Mouse (Mus musculus) lung, postnatal 0 days (tissue): ENCODE data around the gene Lrsam1. TPM values are rescaled to one million over a fixed set of nuclear protein-coding genes. Genes with fewer than 3 reads are reported as not detected.

Source experiments
- ATAC-seq: fragments of 200-750 bp; cut with Nextera tagmentation; 2 replicates; pipeline ENCODE4 v1.8.0; 2017; ENCODE audit warnings: moderate library complexity
- DNase-seq: peaks from one replicate; pipeline ENCODE4 v3.0.0-alpha.2; 2016; ENCODE audit warnings: low spot score
- H3K27ac ChIP-seq: fragments of 300-500 bp; sonication (generic); 2 replicates; pipeline ENCODE4 v1.5.1; 2014; ENCODE audit warnings: antibody characterized with exemption, mild to moderate bottlenecking, low read length, mixed read lengths
- H3K27me3 ChIP-seq: fragments of 300-500 bp; sonication (generic); replicated peaks from 2 replicates; pipeline ENCODE4 v1.6.1; 2014; ENCODE audit warnings: low read length, mixed read lengths; ENCODE audit not compliant: insufficient read depth
- H3K36me3 ChIP-seq: fragments of 300-500 bp; sonication (generic); 2 replicates; pipeline ENCODE4 v1.6.1; 2014; ENCODE audit warnings: low read length, mixed read lengths; ENCODE audit not compliant: insufficient read depth
- H3K4me1 ChIP-seq: fragments of 300-500 bp; sonication (generic); 2 replicates; pipeline ENCODE4 v1.6.1; 2014; ENCODE audit warnings: antibody characterized with exemption, low read depth, low read length, mixed read lengths; ENCODE audit not compliant: insufficient read depth
- H3K4me2 ChIP-seq: fragments of 300-500 bp; sonication (generic); replicated peaks from 2 replicates; pipeline ENCODE4 v1.6.1; 2014; ENCODE audit warnings: low read depth, mild to moderate bottlenecking, low read length, moderate library complexity, mixed read lengths
- H3K4me3 ChIP-seq: fragments of 300-500 bp; sonication (generic); 2 replicates; pipeline ENCODE4 v1.5.1; 2014; ENCODE audit warnings: low read depth, low read length
- H3K9ac ChIP-seq: fragments of 300-500 bp; sonication (generic); replicated peaks from 2 replicates; pipeline ENCODE4 v1.6.1; 2014; ENCODE audit warnings: low read depth, mild to moderate bottlenecking
- H3K9me3 ChIP-seq: fragments of 300-500 bp; sonication (generic); 2 replicates; pipeline ENCODE4 v1.6.1; 2016; ENCODE audit warnings: low read length, mixed read lengths
- CTCF ChIP-seq: IDR thresholded peaks from 2 replicates; pipeline ENCODE4 v1.5.1; 2016; ENCODE audit warnings: antibody characterized with exemption, mild to moderate bottlenecking
- EP300 ChIP-seq: IDR thresholded peaks from 2 replicates; pipeline ENCODE4 v1.6.1; 2016; ENCODE audit warnings: antibody characterized with exemption, mild to moderate bottlenecking, control low read depth
- WGBS: fragments of 180-500 bp; shearing (Covaris S2); extraction: QIAGEN DNeasy Blood & Tissue Kit; methylation state at CpG from one replicate; pipeline ENCODE4 v1.1.7; 2014; 5-methylcytosine and 5-hydroxymethylcytosine counted together
- polyA plus RNA-seq: library from polyadenylated mRNA; unstranded; fragments of >200 nt; fragmentation: Nextera tagmentation; extraction: Ambion mirVana; gene quantifications from 2 replicates; pipeline ENCODE4 v1.2.1, GENCODE M21; 2015

The Lrsam1 gene
- polyA plus RNA-seq, 1 experiment from 2014 or later = 5.8 TPM

GRCm38 (mm10) chr2:32982700-32983099 is 21.3 kb upstream of the Lrsam1 start:
- no peak overlapping the region for H3K9ac ChIP-seq

DNA sequence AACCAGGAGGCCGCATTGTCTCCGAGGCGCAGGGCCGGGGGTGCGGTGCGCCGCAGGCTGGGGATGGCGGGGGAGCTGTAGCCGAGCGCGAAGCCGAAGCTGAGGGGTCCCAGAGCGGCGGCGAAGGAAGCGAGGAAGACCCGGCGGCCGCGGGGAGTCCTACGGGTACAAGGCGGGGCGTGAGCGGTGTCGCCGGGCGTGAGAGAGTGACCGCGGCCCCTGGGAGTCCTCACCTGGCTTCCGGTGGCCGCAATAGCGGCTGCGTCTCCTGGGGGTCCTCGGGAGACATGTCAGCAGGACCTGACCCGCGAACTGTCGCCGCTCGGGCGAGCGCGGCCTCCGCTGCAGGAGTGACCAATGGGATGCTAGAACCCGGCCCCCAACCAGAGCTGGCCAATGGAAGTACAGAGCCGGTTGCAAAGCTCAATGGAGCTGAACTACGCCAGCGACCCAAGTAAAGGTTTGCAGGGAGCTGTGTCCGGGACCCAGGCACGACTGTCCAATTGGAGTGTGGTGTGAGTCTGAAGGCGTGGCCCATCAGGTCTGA is 20.4 kb upstream of the Lrsam1 start, which contains the start of gene Slc2a8:
Gene Slc2a8 (minus strand): TSS at position 359 of the 547 bp plus-strand sequence.
- H3K4me2 ChIP-seq = peak within 1 kb of the TSS; percentile 100
- WGBS = under 1% methylated on average over 47 of the region's 50 CpGs
- no peaks in the 10 kb centered on the region for H3K36me3 ChIP-seq
- H3K27ac ChIP-seq = no peak within 1 kb of the TSS
- peak; percentile 97 for DNase-seq
- H3K9me3 ChIP-seq = no peaks in the 10 kb centered on the region
- peak within 1 kb of the TSS; percentile 58 for H3K9ac ChIP-seq
- H3K4me3 ChIP-seq = peak within 1 kb of the TSS; percentile 71
- no peaks in the 10 kb centered on the region for H3K27me3 ChIP-seq
- peaks cover 8% of the 10 kb centered on the region; the same call in 1 of the 2 replicates for H3K4me1 ChIP-seq
- TF ChIP-seq EP300 (no peak), CTCF (no peak)
- ATAC-seq = peak; percentile 100

More at GRCm38 (mm10) chr2:32982700-32983099, 21.3 kb upstream of the Lrsam1 start:
- Histone ChIP-seq H3K4me3 (peak overlapping the region; percentile 71; the same call in 1 of the 2 replicates), H3K36me3 (no peaks in the 10 kb centered on the region), H3K27ac (no peak overlapping the region), H3K9me3 (no peaks in the 10 kb centered on the region), H3K4me2 (peak overlapping the region; percentile 100), H3K27me3 (no peaks in the 10 kb centered on the region), H3K4me1 (peaks cover 8% of the 10 kb centered on the region; the same call in 1 of the 2 replicates)
- WGBS = 2% methylated on average over 4 of the region's 4 CpGs
- no peak for ATAC-seq
- TF ChIP-seq CTCF (peak; percentile 23), EP300 (no peak)
- DNase-seq = peak; percentile 38

DNA sequence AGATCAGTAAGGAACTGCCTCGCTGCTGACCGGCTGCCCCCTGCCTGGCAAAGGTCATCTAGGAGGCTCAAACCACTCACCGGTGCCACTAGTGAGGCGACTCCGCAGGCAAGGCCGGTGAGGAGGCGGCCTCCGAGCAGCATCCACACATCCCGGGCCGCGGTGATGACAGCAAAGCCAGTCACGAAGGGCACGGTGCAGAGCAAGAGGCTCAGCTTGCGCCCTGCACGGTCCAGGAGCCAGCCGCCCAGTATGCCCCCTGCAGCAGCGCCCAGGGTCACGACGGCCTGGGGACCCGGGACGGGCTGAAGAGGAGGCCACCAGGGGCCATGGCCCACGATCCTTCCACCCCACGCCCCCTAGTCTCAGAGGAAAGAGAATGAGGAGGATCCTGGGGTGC is 19.9 kb upstream of the Lrsam1 start:
- no peak for DNase-seq
- no peaks in the 10 kb centered on the region for H3K27me3 ChIP-seq
- WGBS = under 1% methylated on average over 20 of the region's 23 CpGs

DNA sequence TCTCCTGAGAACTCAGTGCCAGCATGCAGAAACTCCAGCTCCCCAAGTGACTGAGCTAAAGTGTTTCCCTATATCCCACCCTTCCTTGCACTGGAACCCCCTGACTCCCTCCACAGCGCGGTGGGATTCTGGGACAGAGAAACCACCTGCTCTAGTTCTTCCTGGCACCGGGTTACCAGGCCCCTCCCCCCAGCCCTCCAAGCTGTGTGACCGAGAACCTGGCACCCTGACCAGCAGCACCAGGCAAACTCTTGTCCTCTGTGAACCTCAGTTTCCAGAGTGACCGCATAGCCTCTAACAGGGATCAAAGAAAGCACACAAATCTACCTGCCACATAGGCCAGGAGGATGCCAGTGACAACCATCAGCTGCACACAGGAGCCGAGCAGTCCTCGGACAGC is 18.3 kb upstream of the Lrsam1 start:
- no peak for DNase-seq
- Histone ChIP-seq H3K4me1 (peaks cover 8% of the 10 kb centered on the region; the same call in 1 of the 2 replicates), H3K9ac (no peak overlapping the region), H3K27ac (no peak overlapping the region), H3K36me3 (no peaks in the 10 kb centered on the region), H3K9me3 (no peaks in the 10 kb centered on the region), H3K4me3 (no peak overlapping the region), H3K27me3 (no peaks in the 10 kb centered on the region), H3K4me2 (no peak overlapping the region)
- WGBS = 85% methylated on average over 7 of the region's 7 CpGs
- no peak for ATAC-seq
- TF ChIP-seq CTCF = no peak
- no peak for TF ChIP-seq EP300

More for the DNA sequence above, 19.9 kb upstream of the Lrsam1 start:
- H3K4me1 ChIP-seq = peaks cover 8% of the 10 kb centered on the region; the same call in 1 of the 2 replicates
- H3K27ac ChIP-seq = no peak overlapping the region
- H3K4me3 ChIP-seq = peak overlapping the region; percentile 71
- peak overlapping the region; percentile 100 for H3K4me2 ChIP-seq
- H3K9ac ChIP-seq = peak overlapping the region; percentile 58
- H3K36me3 ChIP-seq = no peaks in the 10 kb centered on the region
- no peaks in the 10 kb centered on the region for H3K9me3 ChIP-seq
- ATAC-seq = peak; percentile 23
- TF ChIP-seq CTCF (no peak), EP300 (no peak)

GRCm38 (mm10) chr2:32978675-32979074 is 17.3 kb upstream of the Lrsam1 start:
- no peak overlapping the region for H3K4me3 ChIP-seq
- no peak for ATAC-seq
- no peak overlapping the region for H3K27ac ChIP-seq
- TF ChIP-seq EP300 (no peak), CTCF (no peak)
- no peak overlapping the region for H3K4me2 ChIP-seq
- H3K36me3 ChIP-seq = 0 out of 2 replicates have a peak, but pooled peaks cover 3% of the 10 kb centered on the region
- DNase-seq = no peak
- WGBS = 76% methylated on average over 3 of the region's 3 CpGs
- H3K9me3 ChIP-seq = no peaks in the 10 kb centered on the region
- no peak overlapping the region for H3K9ac ChIP-seq
- H3K4me1 ChIP-seq = peaks cover 8% of the 10 kb centered on the region; the same call in 1 of the 2 replicates
- H3K27me3 ChIP-seq = no peaks in the 10 kb centered on the region

GRCm38 (mm10) chr2:32977114-32977513 is 15.7 kb upstream of the Lrsam1 start:
- H3K36me3 ChIP-seq = peaks cover 3% of the 10 kb centered on the region; the same call in 1 of the 2 replicates
- H3K9ac ChIP-seq = no peak overlapping the region
- 82% methylated on average over 5 of the region's 5 CpGs for WGBS
- ATAC-seq = no peak
- no peak overlapping the region for H3K4me2 ChIP-seq
- no peak overlapping the region for H3K27ac ChIP-seq
- TF ChIP-seq CTCF = no peak
- TF ChIP-seq EP300 = no peak
- no peak for DNase-seq
- no peak overlapping the region for H3K4me3 ChIP-seq
- H3K9me3 ChIP-seq = no peaks in the 10 kb centered on the region
- H3K4me1 ChIP-seq = peaks cover 4% of the 10 kb centered on the region; the same call in 1 of the 2 replicates
- no peaks in the 10 kb centered on the region for H3K27me3 ChIP-seq
